Mouse (Mus musculus): Measurements from ENCODE around the gene 2810408A11Rik. TPM values are rescaled to one million over a fixed set of nuclear protein-coding genes. Genes with fewer than 3 reads are reported as not detected.
"Not testable (repeated sequence)": the region's sequence is repeated elsewhere in the genome, so short reads cannot be mapped to it uniquely, and the experiment has no call there.

The 2810408A11Rik gene
- polyA plus RNA-seq, 1 experiment: 13.1 TPM

- no peaks in the 10 kb centered on the region for H3K36me3 ChIP-seq (ENCODE audit: control insufficient read depth, insufficient read depth, low read length, poor library complexity, severe bottlenecking)
- H3K9me3 ChIP-seq (replicated peaks; ENCODE audit: control insufficient read depth, insufficient read depth, low read length, poor library complexity, severe bottlenecking): no peaks in the 10 kb centered on the region
- H3K4me3 ChIP-seq (ENCODE audit: low read depth, low read length): no peak overlapping the region
- H3K9ac ChIP-seq (ENCODE audit: low read depth, poor library complexity, severe bottlenecking): no peak overlapping the region
- H3K27me3 ChIP-seq (ENCODE audit: control insufficient read depth, insufficient read depth, low read length, poor library complexity, severe bottlenecking): no peaks in the 10 kb centered on the region
- no peak overlapping the region for H3K27ac ChIP-seq (ENCODE audit: insufficient read depth, low read length)
- TF ChIP-seq EP300 (IDR thresholded peaks at IDR 0.05; ENCODE audit: insufficient read depth, low read depth, low read length) (no peak), POLR2A (IDR thresholded peaks at IDR 0.05; ENCODE audit: insufficient read depth, low read length) (no peak), CTCF (IDR thresholded peaks at IDR 0.05; ENCODE audit: low read depth, low read length) (no peak)
- peaks cover 1% of the 10 kb centered on the region for H3K4me1 ChIP-seq (ENCODE audit: control insufficient read depth, insufficient read depth, low read length)
These were observed 32.3 kb upstream of the 2810408A11Rik start for GRCm38 (mm10) chr11:69933066-69933465.

- Histone ChIP-seq H3K9me3 (replicated peaks; ENCODE audit: control insufficient read depth, insufficient read depth, low read length, poor library complexity, severe bottlenecking) (no peaks in the 10 kb centered on the region), H3K4me1 (ENCODE audit: control insufficient read depth, insufficient read depth, low read length) (no peaks in the 10 kb centered on the region), H3K4me3 (ENCODE audit: low read depth, low read length) (no peak overlapping the region), H3K27me3 (ENCODE audit: control insufficient read depth, insufficient read depth, low read length, poor library complexity, severe bottlenecking) (no peaks in the 10 kb centered on the region), H3K36me3 (ENCODE audit: control insufficient read depth, insufficient read depth, low read length, poor library complexity, severe bottlenecking) (no peaks in the 10 kb centered on the region), H3K27ac (ENCODE audit: insufficient read depth, low read length) (no peak overlapping the region), H3K9ac (ENCODE audit: low read depth, poor library complexity, severe bottlenecking) (no peak overlapping the region)
- TF ChIP-seq EP300 (IDR thresholded peaks at IDR 0.05; ENCODE audit: insufficient read depth, low read depth, low read length) (no peak), CTCF (IDR thresholded peaks at IDR 0.05; ENCODE audit: low read depth, low read length) (peak; percentile 62), POLR2A (IDR thresholded peaks at IDR 0.05; ENCODE audit: insufficient read depth, low read length) (no peak)
These were observed 31.5 kb upstream of the 2810408A11Rik start for GRCm38 (mm10) chr11:69932254-69932653.

GRCm38 (mm10) chr11:69931769-69932168 lies 31.0 kb upstream of the 2810408A11Rik start:
- H3K27me3 ChIP-seq (ENCODE audit: control insufficient read depth, insufficient read depth, low read length, poor library complexity, severe bottlenecking): no peaks in the 10 kb centered on the region
- no peak for TF ChIP-seq POLR2A (IDR thresholded peaks at IDR 0.05; ENCODE audit: insufficient read depth, low read length)
- no peak for TF ChIP-seq EP300 (IDR thresholded peaks at IDR 0.05; ENCODE audit: insufficient read depth, low read depth, low read length)
- no peak for TF ChIP-seq CTCF (IDR thresholded peaks at IDR 0.05; ENCODE audit: low read depth, low read length)
- H3K4me1 ChIP-seq (ENCODE audit: control insufficient read depth, insufficient read depth, low read length): no peaks in the 10 kb centered on the region
- no peak overlapping the region for H3K27ac ChIP-seq (ENCODE audit: insufficient read depth, low read length)
- H3K36me3 ChIP-seq (ENCODE audit: control insufficient read depth, insufficient read depth, low read length, poor library complexity, severe bottlenecking): no peaks in the 10 kb centered on the region
- H3K4me3 ChIP-seq (ENCODE audit: low read depth, low read length): no peak overlapping the region
- no peaks in the 10 kb centered on the region for H3K9me3 ChIP-seq (replicated peaks; ENCODE audit: control insufficient read depth, insufficient read depth, low read length, poor library complexity, severe bottlenecking)
- no peak overlapping the region for H3K9ac ChIP-seq (ENCODE audit: low read depth, poor library complexity, severe bottlenecking)

GRCm38 (mm10) chr11:69930967-69931537 lies 30.3 kb upstream of the 2810408A11Rik start:
- H3K9me3 ChIP-seq (replicated peaks; ENCODE audit: control insufficient read depth, insufficient read depth, low read length, poor library complexity, severe bottlenecking): no peaks in the 10 kb centered on the region
- H3K4me3 ChIP-seq (ENCODE audit: low read depth, low read length): no peak overlapping the region
- TF ChIP-seq POLR2A (IDR thresholded peaks at IDR 0.05; ENCODE audit: insufficient read depth, low read length) (no peak), EP300 (IDR thresholded peaks at IDR 0.05; ENCODE audit: insufficient read depth, low read depth, low read length) (no peak), CTCF (IDR thresholded peaks at IDR 0.05; ENCODE audit: low read depth, low read length) (no peak)
- H3K4me1 ChIP-seq (ENCODE audit: control insufficient read depth, insufficient read depth, low read length): no peaks in the 10 kb centered on the region
- no peak overlapping the region for H3K27ac ChIP-seq (ENCODE audit: insufficient read depth, low read length)
- no peaks in the 10 kb centered on the region for H3K27me3 ChIP-seq (ENCODE audit: control insufficient read depth, insufficient read depth, low read length, poor library complexity, severe bottlenecking)
- no peak overlapping the region for H3K9ac ChIP-seq (ENCODE audit: low read depth, poor library complexity, severe bottlenecking)
- no peaks in the 10 kb centered on the region for H3K36me3 ChIP-seq (ENCODE audit: control insufficient read depth, insufficient read depth, low read length, poor library complexity, severe bottlenecking)

GRCm38 (mm10) chr11:69930176-69930575 lies 29.4 kb upstream of the 2810408A11Rik start:
- not testable (repeated sequence) for H3K4me3 ChIP-seq (ENCODE audit: low read depth, low read length); H3K9ac ChIP-seq (ENCODE audit: low read depth, poor library complexity, severe bottlenecking); H3K27me3 ChIP-seq (ENCODE audit: control insufficient read depth, insufficient read depth, low read length, poor library complexity, severe bottlenecking); H3K4me1 ChIP-seq (ENCODE audit: control insufficient read depth, insufficient read depth, low read length); H3K9me3 ChIP-seq (replicated peaks; ENCODE audit: control insufficient read depth, insufficient read depth, low read length, poor library complexity, severe bottlenecking); H3K27ac ChIP-seq (ENCODE audit: insufficient read depth, low read length); H3K36me3 ChIP-seq (ENCODE audit: control insufficient read depth, insufficient read depth, low read length, poor library complexity, severe bottlenecking)

- no peak for TF ChIP-seq CTCF (IDR thresholded peaks at IDR 0.05; ENCODE audit: low read depth, low read length)
- no peak for TF ChIP-seq EP300 (IDR thresholded peaks at IDR 0.05; ENCODE audit: insufficient read depth, low read depth, low read length)
- no peak for TF ChIP-seq POLR2A (IDR thresholded peaks at IDR 0.05; ENCODE audit: insufficient read depth, low read length)
- no peaks in the 10 kb centered on the region for H3K27me3 ChIP-seq (ENCODE audit: control insufficient read depth, insufficient read depth, low read length, poor library complexity, severe bottlenecking)
- no peaks in the 10 kb centered on the region for H3K9me3 ChIP-seq (replicated peaks; ENCODE audit: control insufficient read depth, insufficient read depth, low read length, poor library complexity, severe bottlenecking)
- H3K4me1 ChIP-seq (ENCODE audit: control insufficient read depth, insufficient read depth, low read length): no peaks in the 10 kb centered on the region
- no peak overlapping the region for H3K27ac ChIP-seq (ENCODE audit: insufficient read depth, low read length)
- H3K36me3 ChIP-seq (ENCODE audit: control insufficient read depth, insufficient read depth, low read length, poor library complexity, severe bottlenecking): no peaks in the 10 kb centered on the region
- no peak overlapping the region for H3K9ac ChIP-seq (ENCODE audit: low read depth, poor library complexity, severe bottlenecking)
- H3K4me3 ChIP-seq (ENCODE audit: low read depth, low read length): no peak overlapping the region
These were observed 28.9 kb upstream of the 2810408A11Rik start for GRCm38 (mm10) chr11:69929712-69930111.
